10 mouse cellular contexts compared by ENCODE assay signal in the genomic region with DNA sequence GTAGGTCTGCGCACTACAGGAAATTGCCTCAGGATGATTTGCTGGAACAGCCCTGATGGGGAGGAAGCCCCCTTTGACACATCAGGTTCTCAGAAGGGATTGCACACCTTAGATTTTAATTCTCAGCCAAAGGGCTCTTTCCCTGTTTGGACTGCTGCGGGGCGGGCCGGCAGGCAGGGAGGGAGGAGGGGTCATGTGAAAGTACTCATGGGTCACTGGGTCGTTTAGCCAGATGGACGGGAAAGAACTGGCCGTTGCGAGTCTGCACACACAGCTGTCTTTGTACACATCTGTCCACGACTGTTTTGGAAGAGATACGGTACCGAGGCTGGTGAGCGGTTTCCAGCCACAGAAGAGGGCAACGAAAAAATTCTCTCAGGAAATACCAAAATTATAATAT. TPM values are rescaled to one million over a fixed set of nuclear protein-coding genes. Genes with fewer than 3 reads are reported as not detected.
DNase-seq lines count a peak whose midpoint lies in the region; ATAC-seq and TF ChIP-seq lines count a peak whose summit lies in the region.
"Had no signal": no experiment of that assay in that cellular context is flagged by ENCODE, and none has a peak within 500 bp of the region (broad histone marks: within the 10 kb centered on the region; RNA-seq: fewer than 3 reads in every experiment).

No protein-coding gene starts in this region.

- TF ChIP-seq EP300 in lung, postnatal 0 days (IDR thresholded peaks at IDR 0.05): peak; percentile 25; the same call in 1 of the 2 replicates

- no peak overlapping the region for H3K9ac ChIP-seq in embryonic facial prominence, embryonic 13.5 days
- no peak overlapping the region for H3K9ac ChIP-seq in lung, postnatal 0 days (replicated peaks; ENCODE audit: low read depth)
- H3K9ac ChIP-seq: heart, embryonic 15.5 days had no signal

- peak; percentile 70 for DNase-seq in embryo, embryonic 10.5 days (ENCODE audit: low spot score)
- DNase-seq in kidney, postnatal 14 days: peak; percentile 63
- no peak for DNase-seq in lung, postnatal 0 days (ENCODE audit: low spot score)
- no peak for DNase-seq in cerebellum, adult 9-11 months
- no peak for DNase-seq in cerebellum, adult 8-10 months
- no peak for DNase-seq in right cerebral cortex, postnatal 14 days
- DNase-seq: adrenal gland, postnatal 10 days had no signal

- no peaks in the 10 kb centered on the region for H3K9me3 ChIP-seq in embryonic facial prominence, embryonic 13.5 days
- H3K9me3 ChIP-seq in lung, postnatal 0 days (ENCODE audit: low read length): no peaks in the 10 kb centered on the region
- H3K9me3 ChIP-seq: heart, embryonic 15.5 days had no signal

- no peak for ATAC-seq in embryonic facial prominence, embryonic 13.5 days (ENCODE audit: insufficient number of reproducible peaks, insufficient read depth, low FRiP score, low TSS enrichment, low read depth)
- peak; percentile 40 for ATAC-seq in lung, postnatal 0 days

- TF ChIP-seq CTCF in lung, postnatal 0 days (IDR thresholded peaks at IDR 0.05): no peak

- H3K4me1 ChIP-seq in embryonic facial prominence, embryonic 13.5 days: peaks cover 50% of the 10 kb centered on the region
- peaks cover 20% of the 10 kb centered on the region for H3K4me1 ChIP-seq in lung, postnatal 0 days (ENCODE audit: insufficient read depth, low read depth, low read length)

- 23% methylated on average over 13 of the region's 13 CpGs for WGBS in embryonic facial prominence, embryonic 13.5 days
- WGBS in lung, postnatal 0 days: 29% methylated on average over 13 of the region's 13 CpGs

- 0 out of 2 replicates have a peak, but pooled peaks cover 2% of the 10 kb centered on the region for H3K36me3 ChIP-seq in embryonic facial prominence, embryonic 13.5 days
- H3K36me3 ChIP-seq in lung, postnatal 0 days (ENCODE audit: insufficient read depth, low read length): no peaks in the 10 kb centered on the region
- H3K36me3 ChIP-seq: G1E; heart, embryonic 15.5 days had no signal

- H3K27ac ChIP-seq in embryonic facial prominence, embryonic 13.5 days: peak overlapping the region; percentile 73
- H3K27ac ChIP-seq in lung, postnatal 0 days (ENCODE audit: low read length): peak overlapping the region; percentile 64

- no peak overlapping the region for H3K4me2 ChIP-seq in embryonic facial prominence, embryonic 13.5 days
- H3K4me2 ChIP-seq in lung, postnatal 0 days (replicated peaks; ENCODE audit: low read depth, low read length): no peak overlapping the region
- H3K4me2 ChIP-seq: heart, embryonic 15.5 days had no signal

- no peak overlapping the region for H3K4me3 ChIP-seq in embryonic facial prominence, embryonic 13.5 days
- H3K4me3 ChIP-seq in lung, postnatal 0 days (ENCODE audit: low read depth, low read length): no peak overlapping the region
- H3K4me3 ChIP-seq: heart, embryonic 15.5 days had no signal

- no peaks in the 10 kb centered on the region for H3K27me3 ChIP-seq in embryonic facial prominence, embryonic 13.5 days
- no peaks in the 10 kb centered on the region for H3K27me3 ChIP-seq in lung, postnatal 0 days (replicated peaks; ENCODE audit: insufficient read depth, low read length)
- H3K27me3 ChIP-seq: heart, embryonic 15.5 days had no signal

RNA-seq across cellular contexts. Expression of a gene that starts 13.2 kb away (rescaled TPM):
- polyA plus RNA-seq in embryonic facial prominence, embryonic 13.5 days (2015; fragmentation: Nextera tagmentation; extraction: Ambion mirVana): 20.6 and 21.3 TPM in 2 replicates
- polyA plus RNA-seq in lung, postnatal 0 days (2015; fragmentation: Nextera tagmentation; extraction: Ambion mirVana): 27.8 and 29.9 TPM in 2 replicates
- polyA plus RNA-seq: G1E had no signal

Comparison
In these comparisons a context has a peak if more than half of its experiments do, and no peak if none do; other contexts are left out.
1. DNase-seq: peak in embryo, embryonic 10.5 days (single experiment) and kidney, postnatal 14 days (single experiment); none in lung, postnatal 0 days (single experiment), cerebellum, adult 9-11 months (single experiment), cerebellum, adult 8-10 months (single experiment) and right cerebral cortex, postnatal 14 days (single experiment).